Mouse (Mus musculus): Measurements from ENCODE around the gene Cit.

DNA sequence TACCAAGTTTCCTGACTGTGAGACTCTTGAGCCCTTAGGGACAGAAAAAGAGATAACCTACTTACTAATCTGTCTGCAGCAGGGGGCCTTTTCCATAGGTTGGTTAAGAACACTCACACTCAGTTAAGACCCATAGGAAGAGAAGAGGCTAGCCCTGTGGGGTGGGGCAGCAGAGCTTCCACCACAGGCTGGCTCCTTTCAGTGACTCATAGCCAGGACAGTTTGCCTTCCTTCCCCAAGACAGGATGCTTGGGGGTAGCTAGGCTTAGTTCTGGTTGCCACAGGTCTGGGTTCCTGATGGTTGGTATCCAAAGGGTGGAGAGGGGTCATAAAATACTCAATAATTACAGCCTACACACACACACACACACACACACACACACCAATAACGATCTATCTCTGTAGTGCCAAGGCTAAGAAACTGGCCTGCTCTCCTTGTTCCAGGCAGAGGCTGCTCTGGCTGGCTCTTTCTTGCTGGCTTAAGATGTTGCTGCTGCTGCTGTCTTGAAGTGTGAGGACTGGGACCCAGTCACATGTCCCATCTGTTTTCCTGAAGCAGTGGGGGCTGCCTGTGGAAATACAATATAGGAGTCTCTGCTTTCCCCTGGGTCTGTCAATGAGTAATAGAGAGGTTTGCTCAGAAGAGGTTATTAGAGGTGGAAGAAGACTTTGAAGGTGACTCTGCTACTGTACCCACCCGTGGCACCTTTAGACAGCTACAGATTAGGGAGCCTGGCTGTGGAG lies 165.0 kb downstream of the Cit start:
- no peak for TF ChIP-seq CTCF (IDR thresholded peaks at IDR 0.05; ENCODE audit: low read depth, low read length)
- no peak for TF ChIP-seq POLR2AphosphoS5 (IDR thresholded peaks at IDR 0.05; ENCODE audit: insufficient replicate concordance, low read depth, low read length)
- no peak for TF ChIP-seq GATA1 (IDR thresholded peaks at IDR 0.05; ENCODE audit: borderline replicate concordance, low read length)
- no peak for TF ChIP-seq TAL1 (conservative IDR thresholded peaks at IDR 0.05; ENCODE audit: low read depth, low read length)

Data from G1E (cell line).